Mouse (Mus musculus) kidney, postnatal 0 days (tissue): ENCODE results near the gene Cbx2. TPM values are rescaled to one million over a fixed set of nuclear protein-coding genes. Genes with fewer than 3 reads are reported as not detected.
A peak's percentile ranks its signal among the peaks of the same experiment; 100 is the strongest.

ENCODE experiments used
- ATAC-seq: fragments of 200-750 bp; cut with Nextera tagmentation; replicated peaks from 2 replicates; pipeline ENCODE4 v1.8.0; 2017; ENCODE audit warnings: low read depth, moderate number of reproducible peaks, moderate TSS enrichment, moderate library complexity; ENCODE audit not compliant: low FRiP score
- DNase-seq: peaks from one replicate; pipeline ENCODE4 v3.0.0-alpha.2; 2016; ENCODE audit warnings: low spot score
- H3K27ac ChIP-seq: fragments of 300-500 bp; sonication (generic); 2 replicates; pipeline ENCODE4 v1.5.1; 2014; ENCODE audit warnings: mild to moderate bottlenecking
- H3K27me3 ChIP-seq: fragments of 300-500 bp; sonication (generic); 2 replicates; pipeline ENCODE4 v1.6.1; 2014; ENCODE audit warnings: low read length, mixed read lengths; ENCODE audit not compliant: insufficient read depth
- H3K36me3 ChIP-seq: fragments of 300-500 bp; sonication (generic); 2 replicates; pipeline ENCODE4 v1.6.1; 2014; ENCODE audit warnings: low read length, mixed read lengths; ENCODE audit not compliant: insufficient read depth
- H3K4me1 ChIP-seq: fragments of 300-500 bp; sonication (generic); replicated peaks from 2 replicates; pipeline ENCODE4 v1.6.1; 2014; ENCODE audit warnings: antibody characterized with exemption, low read length, mixed read lengths; ENCODE audit not compliant: insufficient read depth
- H3K4me2 ChIP-seq: fragments of 300-500 bp; sonication (generic); 2 replicates; pipeline ENCODE4 v1.6.1; 2014; ENCODE audit warnings: mild to moderate bottlenecking, low read length, moderate library complexity, mixed read lengths
- H3K4me3 ChIP-seq: fragments of 300-500 bp; sonication (generic); replicated peaks from 2 replicates; pipeline ENCODE4 v1.5.1; 2014; ENCODE audit warnings: low read depth, low read length
- H3K9ac ChIP-seq: fragments of 300-500 bp; sonication (generic); 2 replicates; pipeline ENCODE4 v1.6.1; 2014; ENCODE audit warnings: low read depth, low read length
- H3K9me3 ChIP-seq: fragments of 300-500 bp; sonication (generic); replicated peaks from 2 replicates; pipeline ENCODE4 v1.6.1; 2016; ENCODE audit warnings: low read length, inconsistent platforms, mixed read lengths
- CTCF ChIP-seq: IDR thresholded peaks from 2 replicates; pipeline ENCODE4 v1.5.1; 2016; ENCODE audit warnings: antibody characterized with exemption, low read depth, mild to moderate bottlenecking, moderate library complexity
- WGBS: fragments of 180-500 bp; shearing (Covaris S2); extraction: QIAGEN DNeasy Blood & Tissue Kit; methylation state at CpG from one replicate; pipeline ENCODE4 v1.1.7; 2014; 5-methylcytosine and 5-hydroxymethylcytosine counted together
- polyA plus RNA-seq: library from polyadenylated mRNA; unstranded; fragments of >200 nt; fragmentation: Nextera tagmentation; extraction: Ambion mirVana; gene quantifications from 2 replicates; pipeline ENCODE4 v1.2.1, GENCODE M21; 2015

Cbx2 gene
- polyA plus RNA-seq, 1 experiment from 2014 or later = 16.7 TPM

DNA sequence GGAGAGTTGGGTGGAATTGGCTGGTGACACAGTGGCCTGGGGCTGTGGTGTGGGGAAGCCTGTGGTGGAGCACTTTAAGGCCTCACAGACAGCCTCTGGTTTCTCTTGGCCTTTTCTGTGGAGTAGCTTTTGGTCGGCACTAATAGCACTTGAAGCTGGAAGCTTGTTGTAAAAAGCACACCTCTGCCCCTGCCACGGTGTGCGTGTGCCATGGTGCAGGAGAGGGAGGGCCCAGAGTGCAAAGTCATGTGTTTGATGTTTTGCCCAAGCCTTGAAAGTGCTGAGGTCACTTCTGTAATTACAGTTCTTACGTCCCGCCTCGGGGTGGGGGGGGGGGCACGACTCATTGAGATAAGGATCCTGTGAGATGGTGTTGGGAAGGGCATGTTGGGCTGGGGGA, 1.5 kb downstream of the Cbx2 start:
- H3K4me1 ChIP-seq = peaks cover 24% of the 10 kb centered on the region
- TF ChIP-seq CTCF = no peak
- H3K9me3 ChIP-seq = no peaks in the 10 kb centered on the region
- ATAC-seq (no peak), DNase-seq (peak; percentile 24)
- 0 out of 2 replicates have a peak, but pooled peaks cover 8% of the 10 kb centered on the region for H3K27me3 ChIP-seq
- H3K27ac ChIP-seq = peak overlapping the region; percentile 78; the same call in 1 of the 2 replicates
- peaks cover 23% of the 10 kb centered on the region for H3K36me3 ChIP-seq
- peak overlapping the region; percentile 82 for H3K4me3 ChIP-seq
- 17% methylated on average over 7 of the region's 7 CpGs for WGBS
- H3K9ac ChIP-seq = peak overlapping the region; percentile 81; the same call in 1 of the 2 replicates
- H3K4me2 ChIP-seq = peak overlapping the region; percentile 96

DNA sequence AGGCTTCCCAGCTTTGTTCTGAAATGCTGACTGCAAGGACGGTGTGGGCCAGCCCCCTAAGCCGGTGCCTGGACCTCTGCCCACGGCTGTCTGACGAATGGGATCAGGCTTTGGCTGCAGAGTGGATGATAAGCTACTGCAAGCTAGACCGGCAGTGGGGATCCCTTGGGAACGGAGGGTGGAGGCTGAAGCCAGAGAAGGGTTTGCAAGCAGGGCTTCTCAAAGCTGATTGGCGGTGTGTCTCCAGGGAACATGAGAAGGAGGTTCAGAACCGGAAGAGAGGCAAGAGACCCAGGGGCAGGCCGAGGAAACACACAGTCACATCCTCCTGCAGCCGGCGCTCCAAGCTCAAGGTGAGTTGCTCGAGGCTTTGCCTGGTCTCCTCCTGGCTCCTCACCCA, 3.4 kb downstream of the Cbx2 start:
- no peak overlapping the region for H3K27ac ChIP-seq
- no peak overlapping the region for H3K4me2 ChIP-seq
- H3K27me3 ChIP-seq = 0 out of 2 replicates have a peak, but pooled peaks cover 8% of the 10 kb centered on the region
- no peak for TF ChIP-seq CTCF
- no peaks in the 10 kb centered on the region for H3K9me3 ChIP-seq
- H3K4me1 ChIP-seq = peaks cover 24% of the 10 kb centered on the region
- peak; percentile 81 for DNase-seq
- 0 out of 2 replicates have a peak overlapping the region, but pooled peaks have one; percentile 14 for H3K9ac ChIP-seq
- H3K4me3 ChIP-seq = no peak overlapping the region
- no peak for ATAC-seq
- 30% methylated on average over 12 of the region's 12 CpGs for WGBS
- peaks cover 34% of the 10 kb centered on the region for H3K36me3 ChIP-seq

DNA sequence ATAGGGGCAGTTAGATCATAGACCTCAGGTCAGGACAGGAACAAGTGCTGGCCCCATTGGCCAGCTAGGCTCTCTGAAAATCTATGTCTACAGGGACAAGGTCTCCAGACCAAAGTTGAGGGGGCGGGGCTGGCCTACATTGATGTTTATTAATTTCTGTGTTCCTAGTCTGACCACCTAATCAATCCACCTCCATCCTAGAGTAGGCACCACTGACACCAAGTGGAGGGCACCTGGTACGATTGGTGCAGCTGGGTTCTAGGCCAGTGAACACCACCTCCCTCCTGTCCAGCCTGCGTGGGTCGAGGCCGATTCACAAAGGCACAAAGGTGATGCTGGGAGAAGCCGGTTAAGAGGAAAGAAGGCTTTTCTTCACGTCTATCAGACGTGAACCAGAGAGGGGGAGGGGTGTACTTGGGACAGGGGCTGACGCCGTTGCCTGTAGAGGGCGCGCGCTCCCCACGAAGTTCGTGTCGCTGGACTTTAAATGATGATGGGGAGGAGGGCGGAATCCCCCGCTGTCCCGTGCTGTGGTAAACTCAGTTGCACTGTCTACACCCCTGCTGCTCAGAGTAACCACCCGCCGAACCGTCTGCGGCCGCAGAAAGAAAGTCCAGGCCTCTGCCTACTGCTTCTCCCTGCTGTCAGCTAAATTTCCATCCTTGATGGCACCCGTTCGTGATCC, 11.3 kb downstream of the Cbx2 start:
- Histone ChIP-seq H3K9ac (no peak overlapping the region), H3K4me2 (peak overlapping the region; percentile 48), H3K27me3 (peaks cover 20% of the 10 kb centered on the region), H3K36me3 (peaks cover 17% of the 10 kb centered on the region), H3K27ac (no peak overlapping the region), H3K4me3 (0 out of 2 replicates have a peak overlapping the region, but pooled peaks have one; percentile 13), H3K9me3 (no peaks in the 10 kb centered on the region), H3K4me1 (peaks cover 13% of the 10 kb centered on the region; the same call in 1 of the 2 replicates)
- TF ChIP-seq CTCF = peak; percentile 92
- WGBS = 2% methylated on average over 26 of the region's 26 CpGs
- ATAC-seq (0 out of 2 replicates have a peak, but pooled peaks have one; percentile 29), DNase-seq (peak; percentile 92)

DNA sequence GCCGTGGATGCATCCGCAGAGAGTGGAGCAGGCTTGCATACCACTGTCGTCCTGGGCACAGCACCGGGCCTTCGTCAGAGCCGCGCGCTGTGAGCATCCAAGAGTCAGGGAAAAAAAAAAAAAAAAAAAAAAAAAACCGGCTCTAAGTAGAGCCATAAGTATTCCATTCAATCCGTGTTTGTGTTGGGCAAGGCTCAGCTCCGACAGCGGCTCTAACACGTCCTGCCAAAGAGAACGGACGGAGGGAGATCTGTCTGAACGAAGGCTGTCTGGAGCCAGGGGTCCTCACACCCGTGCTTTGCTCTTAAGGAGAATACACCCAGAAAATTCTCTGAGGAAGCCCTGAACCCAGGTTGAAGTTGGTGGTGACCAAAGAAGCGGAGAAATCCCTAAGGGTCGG, 11.9 kb downstream of the Cbx2 start:
- DNase-seq = peak; percentile 26
- no peak overlapping the region for H3K27ac ChIP-seq
- peaks cover 20% of the 10 kb centered on the region for H3K27me3 ChIP-seq
- 0 out of 2 replicates have a peak overlapping the region, but pooled peaks have one; percentile 13 for H3K4me3 ChIP-seq
- H3K36me3 ChIP-seq = peaks cover 11% of the 10 kb centered on the region; the same call in 1 of the 2 replicates
- no peak for TF ChIP-seq CTCF
- H3K9me3 ChIP-seq = no peaks in the 10 kb centered on the region
- H3K4me1 ChIP-seq = peaks cover 18% of the 10 kb centered on the region; the same call in 1 of the 2 replicates
- H3K9ac ChIP-seq = no peak overlapping the region
- 5% methylated on average over 19 of the region's 19 CpGs for WGBS
- H3K4me2 ChIP-seq = peak overlapping the region; percentile 48
- ATAC-seq = no peak

DNA sequence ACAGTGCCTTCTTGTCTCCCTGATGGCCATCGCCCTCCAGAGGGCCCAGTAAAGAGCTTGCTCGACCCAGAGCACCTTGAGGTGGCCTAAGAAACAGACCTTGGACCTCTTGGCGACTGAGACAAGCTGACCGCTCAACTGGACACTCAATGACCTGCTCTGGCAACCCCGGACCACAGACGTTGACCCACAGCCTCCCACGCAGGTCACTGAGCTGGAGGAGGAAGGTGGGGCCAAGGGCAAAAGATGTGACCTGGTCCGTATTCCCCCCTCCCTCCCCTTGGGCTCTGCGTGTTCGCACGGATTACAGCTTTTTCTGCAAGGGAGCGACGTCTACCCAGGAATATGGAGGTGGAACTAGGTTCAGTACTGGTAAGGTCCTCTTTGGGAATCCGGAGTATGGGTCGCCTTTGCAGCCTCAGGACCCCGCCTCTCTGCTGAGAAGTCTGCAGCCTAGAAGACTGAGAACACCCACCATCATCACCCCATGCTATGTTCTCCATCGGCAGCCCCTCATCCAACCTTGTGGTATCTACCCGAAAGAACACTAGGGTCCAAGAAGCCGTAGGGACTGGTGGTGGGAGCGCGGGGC, 12.4 kb downstream of the Cbx2 start:
- H3K27ac ChIP-seq = no peak overlapping the region
- H3K4me1 ChIP-seq = peaks cover 23% of the 10 kb centered on the region
- no peak overlapping the region for H3K4me2 ChIP-seq
- 0 out of 2 replicates have a peak, but pooled peaks have one; percentile 11 for ATAC-seq
- H3K4me3 ChIP-seq = no peak overlapping the region
- peaks cover 20% of the 10 kb centered on the region for H3K27me3 ChIP-seq
- 5% methylated on average over 21 of the region's 21 CpGs for WGBS
- peaks cover 9% of the 10 kb centered on the region; the same call in 1 of the 2 replicates for H3K36me3 ChIP-seq
- no peak for TF ChIP-seq CTCF
- DNase-seq = no peak
- H3K9ac ChIP-seq = no peak overlapping the region
- no peaks in the 10 kb centered on the region for H3K9me3 ChIP-seq

DNA sequence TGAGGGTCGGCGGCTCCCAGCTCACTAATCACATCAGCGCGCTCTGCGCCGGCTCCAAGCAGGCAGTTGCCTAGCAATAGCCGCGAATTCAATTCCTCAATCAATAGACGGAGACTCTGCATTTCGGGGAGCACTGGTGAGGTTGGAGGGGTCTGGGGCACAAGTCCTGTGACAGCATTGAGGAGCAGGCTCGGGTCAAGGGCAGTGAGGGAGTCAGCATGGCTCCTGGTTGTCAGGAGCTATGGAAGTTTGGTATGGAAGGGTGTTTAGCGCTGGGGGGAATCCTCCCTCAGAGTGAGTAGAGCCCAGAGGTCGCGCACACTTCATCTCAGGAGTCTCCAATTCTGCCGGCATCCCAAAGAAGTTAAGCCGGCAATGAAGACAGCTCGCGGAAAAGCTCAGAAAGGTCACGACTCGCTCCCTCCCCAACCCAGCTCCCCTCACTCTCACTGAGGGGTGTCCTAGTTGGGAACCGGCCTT, 13.0 kb downstream of the Cbx2 start:
- 0 out of 2 replicates have a peak, but pooled peaks cover 4% of the 10 kb centered on the region for H3K36me3 ChIP-seq
- no peak overlapping the region for H3K4me2 ChIP-seq
- ATAC-seq (no peak), DNase-seq (no peak)
- no peak overlapping the region for H3K9ac ChIP-seq
- peaks cover 25% of the 10 kb centered on the region for H3K4me1 ChIP-seq
- no peak overlapping the region for H3K4me3 ChIP-seq
- 11% methylated on average over 21 of the region's 21 CpGs for WGBS
- no peak overlapping the region for H3K27ac ChIP-seq
- TF ChIP-seq CTCF = no peak
- H3K9me3 ChIP-seq = no peaks in the 10 kb centered on the region
- peaks cover 20% of the 10 kb centered on the region for H3K27me3 ChIP-seq
